Mouse (Mus musculus): ENCODE measurements at regions not wholly inside any gene's neighbourhood (a gene's known extent, or its start where the extent isn't known, plus 50 kb on each side); places are given as distances from the start of the nearest gene placed in this dataset.

DNA sequence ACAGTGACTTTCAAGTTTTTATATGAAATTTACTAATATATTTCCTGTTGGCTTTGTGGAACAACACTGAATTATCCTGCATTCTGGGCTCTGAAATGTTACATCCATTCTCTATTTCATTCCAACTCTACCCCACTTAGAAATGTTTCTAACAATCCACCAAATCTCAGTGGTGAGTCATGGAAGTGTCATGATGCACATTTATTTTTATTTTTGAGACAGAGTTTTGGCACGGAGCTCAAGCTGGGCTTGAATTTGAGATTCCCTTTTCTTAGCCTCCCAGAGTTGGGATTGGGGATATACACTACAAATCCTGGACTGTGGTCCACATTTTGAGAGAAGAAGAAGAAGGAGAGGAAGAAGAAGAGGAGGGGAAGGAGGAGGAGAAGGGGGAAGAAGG lies 223.5 kb upstream of the Fam92a start:
- Histone ChIP-seq H3K27me3 (ENCODE audit: control insufficient read depth, insufficient read depth, low read length, poor library complexity, severe bottlenecking) (no peaks in the 10 kb centered on the region), H3K36me3 (ENCODE audit: control insufficient read depth, insufficient read depth, low read length, poor library complexity, severe bottlenecking) (no peaks in the 10 kb centered on the region)
- DNase-seq (ENCODE audit: low read depth, low spot score) = no peak

DNA sequence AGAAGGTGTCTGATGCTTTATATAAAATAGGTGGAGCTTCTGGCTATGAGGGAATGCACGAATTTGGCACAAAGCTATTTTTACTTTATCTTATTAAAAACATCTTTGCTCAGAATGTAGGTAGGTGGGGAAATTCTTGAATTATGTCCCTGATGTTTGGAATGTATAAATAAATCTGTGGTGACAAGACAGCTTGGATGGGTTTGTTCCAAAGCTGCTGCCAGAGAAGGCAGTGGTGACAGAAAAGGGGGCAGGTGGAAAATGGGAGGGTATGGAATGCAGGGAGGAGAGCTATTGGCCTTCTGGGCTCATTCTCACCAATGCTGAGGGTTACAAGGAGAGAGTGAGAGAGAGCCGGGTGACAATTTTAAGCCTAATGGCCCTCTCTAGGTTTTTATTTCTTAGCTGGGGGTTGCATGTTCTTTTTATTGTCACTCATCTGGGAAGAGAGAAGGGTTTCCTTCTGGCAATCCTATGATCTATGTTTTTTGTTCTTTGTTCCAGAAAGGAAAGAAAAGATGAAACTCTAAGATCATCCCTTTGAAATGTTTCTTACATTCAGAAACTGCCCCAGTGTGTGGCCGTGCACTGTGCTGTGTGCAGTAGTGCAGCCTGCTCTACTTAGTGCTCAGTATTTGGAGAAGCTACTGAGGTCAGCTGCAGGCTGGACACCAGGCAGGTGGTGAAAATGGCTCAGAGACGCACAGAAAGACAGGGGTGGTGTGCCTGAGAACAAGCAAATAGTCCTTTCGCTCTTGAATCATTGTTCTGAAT lies 205.2 kb upstream of the Fam92a start:
- Histone ChIP-seq H3K27me3 (ENCODE audit: control insufficient read depth, insufficient read depth, low read length, poor library complexity, severe bottlenecking) (no peaks in the 10 kb centered on the region), H3K36me3 (ENCODE audit: control insufficient read depth, insufficient read depth, low read length, poor library complexity, severe bottlenecking) (no peaks in the 10 kb centered on the region)
- no peak for DNase-seq (ENCODE audit: low read depth, low spot score)

DNA sequence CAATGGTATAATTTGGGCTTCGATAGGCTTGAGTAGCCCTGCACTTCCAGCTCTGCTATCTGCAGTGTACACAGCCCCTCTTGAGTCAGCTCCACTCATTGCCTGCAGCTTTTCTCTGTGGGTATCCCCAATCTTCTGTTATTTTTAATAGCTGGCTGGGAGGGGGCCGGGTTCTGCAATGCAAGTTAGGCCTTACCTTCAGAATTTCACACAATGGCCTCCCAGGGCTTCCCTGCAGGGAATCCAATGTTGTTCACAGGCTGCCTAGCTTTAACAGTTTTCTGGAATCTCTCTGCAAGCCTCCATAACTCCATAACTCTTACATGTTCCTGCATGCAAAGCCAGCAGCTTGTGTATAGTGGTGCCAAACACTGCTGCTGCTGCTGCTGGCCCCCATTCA lies 197.7 kb upstream of the Fam92a start:
- H3K27me3 ChIP-seq (ENCODE audit: control insufficient read depth, insufficient read depth, low read length, poor library complexity, severe bottlenecking) = no peaks in the 10 kb centered on the region
- H3K36me3 ChIP-seq (ENCODE audit: control insufficient read depth, insufficient read depth, low read length, poor library complexity, severe bottlenecking) = no peaks in the 10 kb centered on the region
- DNase-seq (ENCODE audit: low read depth, low spot score) = no peak

DNA sequence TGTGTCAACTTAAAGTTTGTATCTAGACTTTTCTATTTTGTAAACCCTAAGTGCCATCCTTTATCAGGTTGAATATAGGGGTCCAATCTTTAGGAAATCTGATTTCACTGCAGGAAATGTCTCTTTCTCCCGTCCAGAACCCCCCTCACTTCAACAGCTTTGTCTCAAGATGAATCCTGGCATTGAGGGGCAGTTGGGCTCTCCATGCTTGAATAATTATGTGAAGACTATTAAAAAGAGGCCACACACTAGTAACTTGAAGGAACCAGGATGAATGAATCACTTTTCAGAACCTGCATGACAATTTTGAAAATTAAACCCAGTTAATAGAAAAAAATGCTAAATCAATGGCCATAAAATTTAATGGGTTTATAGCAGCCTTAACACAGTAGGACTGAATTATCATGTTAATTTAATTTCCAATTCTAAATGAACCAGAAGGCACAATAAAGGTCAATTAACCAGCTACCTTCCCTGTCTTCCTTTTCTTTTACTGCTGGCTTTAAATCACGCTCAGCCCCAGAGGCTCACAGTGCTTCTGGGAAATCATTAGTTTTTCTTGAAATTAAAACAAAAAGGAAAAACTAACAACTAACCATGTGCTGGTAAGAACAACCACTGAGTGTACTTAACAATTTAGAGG lies 185.3 kb upstream of the Fam92a start:
- Histone ChIP-seq H3K27me3 (ENCODE audit: control insufficient read depth, insufficient read depth, low read length, poor library complexity, severe bottlenecking) (no peaks in the 10 kb centered on the region), H3K36me3 (ENCODE audit: control insufficient read depth, insufficient read depth, low read length, poor library complexity, severe bottlenecking) (no peaks in the 10 kb centered on the region)
- no peak for DNase-seq (ENCODE audit: low read depth, low spot score)

DNA sequence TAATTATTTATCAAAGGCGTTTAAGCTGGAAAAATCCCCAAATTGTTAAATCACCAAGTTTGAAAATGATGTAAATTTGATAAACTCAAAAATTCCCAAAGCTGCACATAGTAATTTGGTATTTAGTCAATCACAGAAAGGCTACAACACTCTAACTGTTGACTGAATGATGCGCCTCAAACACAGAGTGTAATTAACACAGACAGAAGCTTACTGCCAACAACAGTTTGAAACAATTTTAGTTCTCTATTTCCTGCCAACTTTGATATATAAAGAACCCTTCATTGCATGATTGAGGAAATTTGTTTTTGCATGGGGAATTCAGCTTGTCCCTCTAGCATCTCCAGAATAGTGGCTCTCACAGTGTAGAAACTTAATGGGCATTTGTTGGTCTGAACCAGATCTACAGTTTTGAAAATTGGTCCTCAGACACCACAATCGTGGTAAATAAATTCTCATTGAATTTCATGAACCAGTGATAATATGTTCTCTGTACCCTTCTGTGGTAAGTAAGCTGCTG lies 181.6 kb upstream of the Fam92a start:
- DNase-seq (ENCODE audit: low read depth, low spot score) = no peak
- Histone ChIP-seq H3K36me3 (ENCODE audit: control insufficient read depth, insufficient read depth, low read length, poor library complexity, severe bottlenecking) (no peaks in the 10 kb centered on the region), H3K27me3 (ENCODE audit: control insufficient read depth, insufficient read depth, low read length, poor library complexity, severe bottlenecking) (no peaks in the 10 kb centered on the region)

DNA sequence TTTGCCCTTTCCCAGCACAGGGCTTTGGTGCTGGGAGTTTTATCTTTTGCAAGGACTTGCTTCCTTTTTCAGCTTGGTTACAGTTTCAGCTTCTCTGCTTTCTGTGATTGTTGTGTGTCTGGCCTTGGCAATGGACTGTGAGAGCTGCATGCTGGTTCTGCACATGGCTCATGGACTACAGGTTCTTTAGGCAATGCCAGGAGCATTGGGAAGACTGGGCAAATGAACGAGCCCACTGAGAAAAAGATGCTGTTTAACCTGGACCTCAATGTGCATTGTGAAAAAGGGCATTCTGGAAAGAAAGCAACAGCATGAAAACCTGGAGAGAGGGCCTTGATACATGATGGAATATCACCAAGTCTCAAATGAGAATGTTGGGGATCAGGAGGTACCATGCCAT lies 167.4 kb upstream of the Fam92a start:
- H3K27me3 ChIP-seq (ENCODE audit: control insufficient read depth, insufficient read depth, low read length, poor library complexity, severe bottlenecking) = no peaks in the 10 kb centered on the region
- DNase-seq (ENCODE audit: low read depth, low spot score) = no peak
- H3K36me3 ChIP-seq (ENCODE audit: control insufficient read depth, insufficient read depth, low read length, poor library complexity, severe bottlenecking) = no peaks in the 10 kb centered on the region

DNA sequence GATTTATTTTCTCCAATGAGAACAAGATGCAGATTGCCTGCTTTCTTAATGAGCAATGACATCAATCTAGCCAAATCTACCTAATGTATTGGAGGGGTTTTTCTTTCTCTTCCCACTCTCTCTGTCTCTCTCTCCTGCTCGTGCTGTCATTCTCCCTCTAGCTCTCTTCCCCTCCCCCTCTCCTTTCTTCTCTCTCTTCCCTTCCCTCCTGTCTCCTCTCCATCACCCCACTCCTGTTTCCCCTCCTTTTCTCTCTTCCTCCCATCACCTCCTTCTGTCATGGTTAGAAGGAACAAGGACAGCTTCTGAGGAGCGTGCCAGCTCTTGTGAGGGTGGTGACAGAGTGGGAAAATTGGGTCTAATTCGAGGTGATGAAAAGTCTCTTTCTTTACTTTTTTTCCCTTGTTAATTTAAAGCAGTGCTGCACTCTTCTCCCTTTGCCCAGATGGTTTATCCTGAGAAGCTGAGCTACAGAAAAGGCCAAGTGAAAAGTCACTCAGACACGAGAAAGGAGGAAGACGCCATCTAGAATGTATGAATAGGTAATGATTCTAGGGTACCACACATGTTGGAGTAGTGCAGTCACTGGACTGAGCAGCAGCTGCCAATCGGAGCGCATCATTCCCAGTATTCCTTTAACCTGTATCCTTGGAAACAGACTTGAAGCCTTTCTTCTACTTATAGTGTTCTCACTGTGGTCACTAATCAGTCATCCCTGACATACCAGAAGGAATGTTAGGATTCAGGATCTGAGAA lies 163.2 kb upstream of the Fam92a start:
- no peaks in the 10 kb centered on the region for H3K36me3 ChIP-seq (ENCODE audit: control insufficient read depth, insufficient read depth, low read length, poor library complexity, severe bottlenecking)
- H3K27me3 ChIP-seq (ENCODE audit: control insufficient read depth, insufficient read depth, low read length, poor library complexity, severe bottlenecking) = no peaks in the 10 kb centered on the region
- no peak for DNase-seq (ENCODE audit: low read depth, low spot score)

DNA sequence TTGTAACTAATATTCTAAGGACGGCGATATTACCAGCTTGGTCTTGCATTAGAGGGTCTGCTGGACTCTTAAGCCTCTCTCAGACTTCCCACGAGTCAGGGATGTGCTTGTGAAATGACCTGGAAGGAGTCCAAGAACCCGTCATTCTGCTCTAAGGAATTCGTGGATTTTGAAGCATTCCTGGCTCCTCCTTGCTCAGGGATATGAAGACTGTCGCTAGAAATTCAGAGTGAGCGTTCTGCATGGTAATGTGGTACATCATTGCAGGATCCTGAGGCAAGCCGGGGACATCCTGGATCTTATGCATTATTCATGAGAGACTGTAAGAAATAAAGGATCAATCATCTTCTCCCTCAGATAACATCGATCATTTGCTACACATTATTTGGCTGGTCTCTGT lies 162.6 kb upstream of the Fam92a start:
- Histone ChIP-seq H3K27me3 (ENCODE audit: control insufficient read depth, insufficient read depth, low read length, poor library complexity, severe bottlenecking) (no peaks in the 10 kb centered on the region), H3K36me3 (ENCODE audit: control insufficient read depth, insufficient read depth, low read length, poor library complexity, severe bottlenecking) (no peaks in the 10 kb centered on the region)
- no peak for DNase-seq (ENCODE audit: low read depth, low spot score)

DNA sequence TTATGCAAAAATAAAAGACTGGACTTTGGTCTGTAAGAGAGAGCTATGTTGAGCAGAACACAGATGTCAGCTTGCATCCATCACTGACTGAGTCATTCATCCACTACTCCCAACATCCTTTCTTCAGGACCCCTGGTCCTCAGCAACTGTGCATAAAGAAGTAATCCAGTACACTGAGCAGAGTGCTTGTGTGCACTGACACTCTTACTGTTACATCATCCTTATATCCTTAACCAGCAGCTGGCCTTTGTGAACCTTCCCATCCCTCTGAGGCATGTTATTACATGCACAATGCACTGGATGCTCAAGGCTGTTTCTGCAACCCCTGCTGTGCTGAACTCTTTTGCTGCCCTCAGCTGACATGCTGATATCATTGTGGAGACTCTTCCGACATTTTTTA lies 144.2 kb upstream of the Fam92a start:
- Histone ChIP-seq H3K27me3 (ENCODE audit: control insufficient read depth, insufficient read depth, low read length, poor library complexity, severe bottlenecking) (no peaks in the 10 kb centered on the region), H3K36me3 (ENCODE audit: control insufficient read depth, insufficient read depth, low read length, poor library complexity, severe bottlenecking) (no peaks in the 10 kb centered on the region)
- DNase-seq (ENCODE audit: low read depth, low spot score) = no peak

DNA sequence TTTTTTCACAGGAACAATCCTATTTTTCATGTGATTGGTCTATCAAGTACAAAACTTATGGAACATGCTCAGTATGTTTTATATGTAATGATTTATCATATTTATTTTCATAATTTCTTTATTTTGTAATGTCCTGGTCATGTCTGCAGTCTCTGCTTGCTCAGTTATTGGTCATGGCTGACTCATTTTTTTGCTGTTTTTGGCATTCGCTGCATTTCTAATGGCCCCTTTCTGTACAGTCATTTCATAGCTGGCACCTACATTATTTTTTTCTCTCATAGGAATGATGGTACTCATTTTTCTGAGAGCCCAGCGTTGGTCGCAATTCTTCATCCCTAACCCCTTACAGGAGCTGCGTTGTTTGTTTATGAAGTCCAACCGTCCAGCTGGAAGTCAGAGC lies 136.5 kb upstream of the Fam92a start:
- Histone ChIP-seq H3K27me3 (ENCODE audit: control insufficient read depth, insufficient read depth, low read length, poor library complexity, severe bottlenecking) (no peaks in the 10 kb centered on the region), H3K36me3 (ENCODE audit: control insufficient read depth, insufficient read depth, low read length, poor library complexity, severe bottlenecking) (no peaks in the 10 kb centered on the region)
- no peak for DNase-seq (ENCODE audit: low read depth, low spot score)

DNA sequence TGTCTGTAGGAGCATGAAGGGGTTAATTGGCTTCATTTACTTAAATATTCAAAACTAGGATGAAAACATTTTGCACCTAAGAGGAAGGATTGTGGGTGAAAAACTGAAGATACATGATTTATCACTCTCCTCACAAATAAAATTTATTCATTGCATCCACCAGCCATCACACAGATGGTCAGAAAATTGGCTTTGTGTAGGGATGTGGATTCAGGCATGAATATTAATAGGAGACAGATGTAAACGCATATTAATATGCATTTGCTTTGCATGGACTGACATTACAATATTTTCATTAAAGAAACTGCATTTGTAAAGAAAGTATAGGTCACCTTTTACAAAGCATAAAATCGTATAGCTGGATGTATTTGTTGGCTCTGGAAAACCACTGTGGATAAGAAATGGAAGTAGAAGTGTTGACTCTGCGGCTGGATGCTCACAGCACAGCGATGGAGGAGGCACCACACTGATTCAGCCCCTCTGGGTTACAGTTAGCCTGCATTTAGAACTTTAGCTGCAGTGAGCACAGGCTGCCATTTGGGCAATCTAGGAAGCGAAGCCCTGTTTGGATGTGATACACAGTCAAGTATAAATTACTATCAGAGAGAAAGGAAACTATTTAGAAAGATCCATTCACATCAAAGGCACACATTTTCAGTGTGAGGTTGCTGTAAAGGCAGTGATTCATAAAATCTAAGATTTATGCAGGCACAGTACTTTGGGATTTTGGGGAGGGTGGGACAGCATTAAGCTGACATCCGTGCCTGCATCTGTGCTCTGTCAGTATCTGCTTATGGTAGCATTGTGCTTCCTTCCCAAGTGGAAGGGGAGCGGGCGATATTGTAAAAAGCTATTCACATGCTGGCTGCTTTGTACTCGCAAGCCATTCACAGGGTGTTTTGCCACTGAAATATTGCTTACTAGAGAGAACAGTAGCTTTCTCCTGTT lies 135.1 kb upstream of the Fam92a start:
- no peaks in the 10 kb centered on the region for H3K36me3 ChIP-seq (ENCODE audit: control insufficient read depth, insufficient read depth, low read length, poor library complexity, severe bottlenecking)
- no peak for DNase-seq (ENCODE audit: low read depth, low spot score)
- no peaks in the 10 kb centered on the region for H3K27me3 ChIP-seq (ENCODE audit: control insufficient read depth, insufficient read depth, low read length, poor library complexity, severe bottlenecking)

DNA sequence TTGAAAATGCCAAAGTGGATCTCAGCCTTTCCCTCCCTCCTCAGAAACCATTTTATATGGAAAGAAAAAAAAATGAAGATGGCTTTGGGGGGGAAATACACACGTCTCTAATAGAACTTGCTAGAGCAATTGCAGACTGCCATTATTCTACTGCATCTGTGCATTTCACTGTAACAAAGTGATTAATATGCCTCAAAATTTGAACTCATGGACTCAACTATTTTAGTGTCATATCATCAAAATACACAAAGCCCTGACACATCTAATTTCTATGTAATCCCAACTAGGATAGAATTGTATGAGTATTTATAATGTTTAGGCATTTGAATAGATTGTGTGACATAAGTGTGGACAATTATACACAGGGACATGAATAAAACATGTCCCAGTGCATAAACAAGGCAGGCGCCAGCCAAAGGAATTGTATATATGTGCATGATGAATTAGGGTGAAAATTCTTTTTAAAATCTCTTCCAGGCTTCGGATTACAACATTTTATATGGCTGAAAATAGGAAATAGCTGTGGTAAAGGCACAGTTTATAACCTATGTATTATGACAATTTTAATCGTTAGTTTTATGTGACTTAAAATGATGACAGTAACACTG lies 115.4 kb upstream of the Fam92a start:
- Histone ChIP-seq H3K27me3 (ENCODE audit: control insufficient read depth, insufficient read depth, low read length, poor library complexity, severe bottlenecking) (no peaks in the 10 kb centered on the region), H3K36me3 (ENCODE audit: control insufficient read depth, insufficient read depth, low read length, poor library complexity, severe bottlenecking) (no peaks in the 10 kb centered on the region)
- no peak for DNase-seq (ENCODE audit: low read depth, low spot score)

DNA sequence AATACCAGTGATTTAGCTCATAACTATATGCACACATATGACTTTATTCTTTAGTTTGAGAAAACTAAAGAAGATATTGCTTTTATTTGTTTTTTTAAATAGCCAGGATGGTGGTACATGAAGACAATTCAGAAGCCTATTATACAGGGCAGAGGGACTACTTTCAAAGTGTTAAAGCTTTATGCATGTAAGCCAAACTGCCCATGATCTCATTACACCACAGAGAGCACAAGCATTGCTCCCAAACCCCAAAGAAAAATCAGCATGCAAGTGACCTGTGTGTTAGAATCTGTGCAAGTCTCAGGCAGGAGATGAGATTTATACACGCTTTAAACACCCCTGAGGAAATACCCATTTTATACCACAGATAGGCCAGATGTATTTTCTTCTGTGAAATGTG lies 114.6 kb upstream of the Fam92a start:
- Histone ChIP-seq H3K36me3 (ENCODE audit: control insufficient read depth, insufficient read depth, low read length, poor library complexity, severe bottlenecking) (no peaks in the 10 kb centered on the region), H3K27me3 (ENCODE audit: control insufficient read depth, insufficient read depth, low read length, poor library complexity, severe bottlenecking) (no peaks in the 10 kb centered on the region)
- DNase-seq (ENCODE audit: low read depth, low spot score) = no peak

DNA sequence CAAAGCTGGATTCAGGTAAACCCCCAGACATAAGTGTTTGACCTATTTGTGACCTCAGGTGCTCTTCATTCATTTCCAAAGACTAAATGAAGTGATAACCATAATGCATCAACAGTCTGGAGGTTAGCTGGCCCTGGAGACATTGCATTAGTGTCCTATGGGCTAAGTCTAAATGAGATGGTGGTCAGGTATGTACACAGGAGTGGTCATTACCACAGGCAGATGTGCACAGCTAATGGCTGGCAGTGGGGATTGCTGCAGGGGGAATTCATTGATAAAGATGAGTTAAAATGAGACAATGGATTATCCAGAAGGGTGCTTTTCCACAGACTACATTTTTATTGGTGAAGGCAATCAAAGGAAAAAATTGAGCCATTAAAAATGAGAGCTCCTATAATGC lies 114.2 kb upstream of the Fam92a start:
- no peak for DNase-seq (ENCODE audit: low read depth, low spot score)
- H3K27me3 ChIP-seq (ENCODE audit: control insufficient read depth, insufficient read depth, low read length, poor library complexity, severe bottlenecking) = no peaks in the 10 kb centered on the region
- no peaks in the 10 kb centered on the region for H3K36me3 ChIP-seq (ENCODE audit: control insufficient read depth, insufficient read depth, low read length, poor library complexity, severe bottlenecking)

Measured in splenic B cell, adult 2 months (primary cell).